8 mouse cellular contexts compared by ENCODE assay signal in genomic region chr6:72439355-72440185, GRCm38 (mm10). TPM values are rescaled to one million over a fixed set of nuclear protein-coding genes. Genes with fewer than 3 reads are reported as not detected.
A peak's percentile ranks its signal among the peaks of the same experiment; 100 is the strongest.
DNase-seq lines count a peak whose midpoint lies in the region; ATAC-seq lines count a peak whose summit lies in the region.

Gene Mat2a (minus strand): TSS chr6:72439558.

- peak within 1 kb of the TSS; percentile 84 for H3K4me3 ChIP-seq in heart, embryonic 12.5 days
- H3K4me3 ChIP-seq in liver, embryonic 12.5 days, result peak within 1 kb of the TSS; percentile 88
- peak within 1 kb of the TSS; percentile 99 for H3K4me3 ChIP-seq in stomach, embryonic 15.5 days (replicated peaks)

- peak within 1 kb of the TSS; percentile 100 for H3K27ac ChIP-seq in heart, embryonic 12.5 days (ENCODE audit: poor library complexity, severe bottlenecking)
- H3K27ac ChIP-seq in liver, embryonic 12.5 days, result peak within 1 kb of the TSS; percentile 94
- peak within 1 kb of the TSS; percentile 100 for H3K27ac ChIP-seq in stomach, embryonic 15.5 days

- under 1% methylated on average over 77 of the region's 77 CpGs for WGBS in heart, embryonic 12.5 days
- under 1% methylated on average over 77 of the region's 77 CpGs for WGBS in liver, embryonic 12.5 days (ENCODE audit: insufficient replicate concordance)
- WGBS in stomach, embryonic 15.5 days, result under 1% methylated on average over 76 of the region's 77 CpGs

- peak within 1 kb of the TSS; percentile 99 for H3K9ac ChIP-seq in heart, embryonic 12.5 days
- H3K9ac ChIP-seq in liver, embryonic 12.5 days, result peak within 1 kb of the TSS; percentile 95
- H3K9ac ChIP-seq in stomach, embryonic 15.5 days, result peak within 1 kb of the TSS; percentile 100

- peaks cover 21% of the 10 kb centered on the region for H3K4me1 ChIP-seq in heart, embryonic 12.5 days (replicated peaks)
- peaks cover 48% of the 10 kb centered on the region for H3K4me1 ChIP-seq in liver, embryonic 12.5 days
- peaks cover 15% of the 10 kb centered on the region for H3K4me1 ChIP-seq in stomach, embryonic 15.5 days

- no peaks in the 10 kb centered on the region for H3K27me3 ChIP-seq in heart, embryonic 12.5 days (replicated peaks)
- H3K27me3 ChIP-seq in liver, embryonic 12.5 days (replicated peaks), result no peaks in the 10 kb centered on the region
- H3K27me3 ChIP-seq in stomach, embryonic 15.5 days (replicated peaks), result no peaks in the 10 kb centered on the region

- peak; percentile 94 for DNase-seq in CD4-positive helper T cell, adult 2 months (ENCODE audit: low read depth, low spot score)
- DNase-seq in brain, embryonic 18.5 days (ENCODE audit: low read depth, low spot score), result peak; percentile 94
- DNase-seq in kidney, postnatal 10 days, result peak; percentile 95
- peak; percentile 92 to 93 for DNase-seq in natural killer cell, adult 2 months (ENCODE audit: low spot score in 2 of 2)

- peak within 1 kb of the TSS; percentile 96 for H3K4me2 ChIP-seq in heart, embryonic 12.5 days
- peak within 1 kb of the TSS; percentile 79 for H3K4me2 ChIP-seq in liver, embryonic 12.5 days
- peak within 1 kb of the TSS; percentile 83 for H3K4me2 ChIP-seq in stomach, embryonic 15.5 days

- no peaks in the 10 kb centered on the region for H3K9me3 ChIP-seq in heart, embryonic 12.5 days (replicated peaks)
- no peaks in the 10 kb centered on the region for H3K9me3 ChIP-seq in liver, embryonic 12.5 days (replicated peaks)
- H3K9me3 ChIP-seq in stomach, embryonic 15.5 days, result no peaks in the 10 kb centered on the region

- peak; percentile 83 for ATAC-seq in erythroid progenitor cell, adult 5-6 weeks (replicated peaks; ENCODE audit: low FRiP score, poor library complexity, severe bottlenecking)
- ATAC-seq in heart, embryonic 12.5 days (ENCODE audit: insufficient number of reproducible peaks, low FRiP score), result peak; percentile 92
- peak; percentile 83 for ATAC-seq in liver, embryonic 12.5 days
- peak; percentile 89 for ATAC-seq in stomach, embryonic 15.5 days (ENCODE audit: insufficient read depth, low FRiP score, low read depth)

- H3K36me3 ChIP-seq in heart, embryonic 12.5 days, result peaks cover 26% of the 10 kb centered on the region
- peaks cover 36% of the 10 kb centered on the region for H3K36me3 ChIP-seq in liver, embryonic 12.5 days
- peaks cover 20% of the 10 kb centered on the region for H3K36me3 ChIP-seq in stomach, embryonic 15.5 days

RNA-seq across cellular contexts. Expression of gene Mat2a, which starts in this region (rescaled TPM):
- total RNA-seq in erythroid progenitor cell, adult 5-6 weeks (2015; ENCODE audit: low replicate concordance), result 299 and 345 TPM in 2 replicates
- 107 TPM in 2 replicates for total RNA-seq in erythroid progenitor cell, adult 5-6 weeks (2017; ENCODE audit: low replicate concordance)
- polyA plus RNA-seq in heart, embryonic 12.5 days (2016; fragmentation: Nextera tagmentation; extraction: Ambion mirVana), result 313 and 317 TPM in 2 replicates
- 318 and 321 TPM in 2 replicates for polyA plus RNA-seq in liver, embryonic 12.5 days (2016; fragmentation: Nextera tagmentation; extraction: Ambion mirVana)
- polyA plus RNA-seq in stomach, embryonic 15.5 days (2015; fragmentation: Nextera tagmentation; extraction: Ambion mirVana), result 284 and 306 TPM in 2 replicates

Comparison
In these comparisons a context has a peak if more than half of its experiments do, and no peak if none do; other contexts are left out.
1. Peak in every context shown above with its lines: DNase-seq, ATAC-seq, H3K4me3 ChIP-seq and H3K27ac ChIP-seq.